Mouse (Mus musculus) gonadal fat pad, adult 2 months (tissue): Measurements from ENCODE around the gene Duox2. TPM values are rescaled to one million over a fixed set of nuclear protein-coding genes. Genes with fewer than 3 reads are reported as not detected.

ENCODE experiments used
- DNase-seq: peaks from one replicate; pipeline ENCODE4 v3.0.0-alpha.2; 2012; ENCODE audit warnings: low read depth
- polyA plus RNA-seq: library from polyadenylated mRNA; depleted of rRNA; stranded (reverse); fragments of >200 nt; gene quantifications from 2 replicates; pipeline ENCODE4 v1.2.3, GENCODE M21; 2012

Duox2 gene
- polyA plus RNA-seq, 1 experiment, result 0.57 TPM

DNA sequence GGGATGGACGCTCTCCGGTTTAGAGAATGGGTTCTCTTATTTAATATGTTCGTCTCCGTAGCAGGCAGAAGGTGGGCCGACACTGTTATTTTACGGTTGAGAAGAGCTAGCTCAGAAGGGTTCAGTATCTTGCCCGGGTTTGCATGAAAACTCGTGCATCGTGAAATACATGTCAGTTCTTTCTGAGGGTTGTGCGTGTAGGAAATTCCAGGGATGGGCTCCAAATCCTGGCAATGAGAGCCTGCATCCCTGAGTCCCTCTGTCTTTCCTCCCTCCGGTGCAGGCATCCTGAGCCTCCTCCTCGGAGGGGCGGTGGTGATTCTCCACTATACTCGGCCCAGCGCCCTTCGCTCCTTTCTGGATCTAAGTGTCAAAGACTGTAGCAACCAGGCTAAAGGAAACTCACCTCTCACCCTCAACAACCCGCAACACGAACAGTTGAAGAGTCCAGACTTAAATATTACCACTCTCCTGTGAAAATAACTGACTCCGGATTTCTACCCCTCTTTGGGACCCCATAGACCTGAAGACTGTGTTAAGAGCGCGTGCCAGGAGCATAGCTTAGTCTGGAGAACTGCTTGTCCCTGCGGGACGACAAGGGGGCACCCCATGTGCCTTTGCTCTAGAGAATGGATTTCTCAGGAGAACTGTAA, 3.8 kb upstream of the Duox2 start:
- DNase-seq, result no peak

DNA sequence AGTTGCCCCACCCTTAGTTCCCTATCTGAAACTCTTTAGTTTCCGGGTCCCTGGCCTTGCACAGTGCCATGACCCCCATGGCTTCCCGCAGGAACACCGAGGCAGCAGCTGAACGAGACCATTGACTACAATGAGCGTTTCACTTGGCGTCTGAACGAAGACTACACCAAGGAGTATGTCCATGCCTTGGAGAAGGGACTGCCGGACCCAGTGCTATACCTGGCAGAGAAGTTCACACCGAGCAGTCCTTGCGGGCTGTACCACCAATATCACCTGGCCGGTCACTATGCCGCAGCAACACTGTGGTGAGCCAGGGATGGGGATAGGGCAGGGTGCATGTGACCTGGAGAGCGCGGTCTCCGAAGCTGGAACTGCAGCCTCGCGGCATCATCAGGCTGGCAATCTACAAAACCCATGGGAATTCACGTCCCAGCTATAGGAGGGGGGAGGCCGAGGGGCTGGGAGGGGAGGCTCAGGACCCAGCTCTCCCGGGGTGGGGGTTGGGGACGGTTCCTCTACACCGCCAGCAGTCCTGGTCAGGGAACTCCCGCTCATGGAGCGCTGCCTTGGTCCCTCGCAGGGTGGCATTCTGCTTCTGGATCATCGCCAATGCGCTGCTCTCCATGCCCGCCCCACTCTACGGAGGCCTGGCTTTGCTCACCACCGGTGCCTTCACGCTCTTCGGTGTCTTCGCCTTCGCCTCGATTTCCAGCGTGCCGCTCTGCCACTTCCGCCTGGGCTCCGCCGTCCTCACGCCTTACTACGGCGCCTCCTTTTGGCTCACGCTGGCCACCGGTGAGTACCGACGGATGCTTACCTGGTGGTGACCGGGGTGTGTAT, 3.1 kb upstream of the Duox2 start:
- no peak for DNase-seq

DNA sequence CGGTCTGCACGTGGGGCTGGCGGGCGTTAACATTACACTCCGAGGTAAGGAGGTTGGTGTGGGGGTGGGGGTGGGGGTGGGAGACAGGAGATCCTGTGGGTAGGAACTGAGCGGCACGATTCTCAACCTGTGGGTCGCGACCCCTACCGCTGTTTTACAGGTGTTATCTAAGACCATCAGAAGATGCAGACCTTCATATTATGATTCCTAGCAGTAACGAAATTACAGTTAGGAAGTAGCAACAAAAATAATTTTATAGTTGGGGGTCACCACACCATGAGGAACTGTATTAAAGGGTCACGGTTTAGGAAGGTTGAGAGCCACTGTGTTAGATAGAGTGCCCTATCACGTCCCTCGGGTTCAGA, 2.4 kb upstream of the Duox2 start:
- DNase-seq, result no peak

DNA sequence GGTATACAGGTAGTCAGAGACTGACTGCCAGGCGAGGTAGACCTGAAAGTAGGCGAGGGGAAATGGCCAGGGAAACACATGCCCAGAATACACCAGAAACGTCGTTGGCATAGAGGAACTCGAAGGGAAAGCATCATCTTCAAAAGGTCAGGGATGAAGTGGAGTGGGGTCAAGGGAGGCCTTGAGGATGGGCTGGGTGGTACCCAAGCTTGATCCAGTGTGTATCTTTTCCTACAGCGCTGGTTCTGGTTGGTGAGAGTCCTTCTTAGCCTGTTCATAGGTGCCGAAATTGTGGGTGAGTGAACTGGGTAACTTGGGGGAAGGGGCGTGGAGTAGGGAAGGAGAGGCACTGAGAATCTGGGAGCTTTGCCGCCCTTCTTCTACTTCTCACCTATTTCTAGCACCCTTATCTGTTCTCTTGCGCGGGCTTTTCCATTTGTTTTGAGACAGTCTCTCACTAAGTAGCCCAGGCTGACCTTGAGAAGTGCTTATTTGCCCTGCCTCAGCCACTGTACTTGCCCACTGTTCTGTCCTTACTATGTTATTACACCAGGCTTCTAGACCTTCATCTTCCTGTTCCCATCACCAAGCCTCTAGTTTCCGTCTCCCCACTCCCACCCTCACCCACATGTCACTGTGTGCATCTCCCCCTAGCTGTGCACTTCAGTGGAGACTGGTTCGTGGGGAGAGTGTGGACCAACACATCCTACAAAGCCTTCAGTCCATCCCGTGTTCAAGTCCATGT, 1.8 kb upstream of the Duox2 start:
- no peak for DNase-seq

DNA sequence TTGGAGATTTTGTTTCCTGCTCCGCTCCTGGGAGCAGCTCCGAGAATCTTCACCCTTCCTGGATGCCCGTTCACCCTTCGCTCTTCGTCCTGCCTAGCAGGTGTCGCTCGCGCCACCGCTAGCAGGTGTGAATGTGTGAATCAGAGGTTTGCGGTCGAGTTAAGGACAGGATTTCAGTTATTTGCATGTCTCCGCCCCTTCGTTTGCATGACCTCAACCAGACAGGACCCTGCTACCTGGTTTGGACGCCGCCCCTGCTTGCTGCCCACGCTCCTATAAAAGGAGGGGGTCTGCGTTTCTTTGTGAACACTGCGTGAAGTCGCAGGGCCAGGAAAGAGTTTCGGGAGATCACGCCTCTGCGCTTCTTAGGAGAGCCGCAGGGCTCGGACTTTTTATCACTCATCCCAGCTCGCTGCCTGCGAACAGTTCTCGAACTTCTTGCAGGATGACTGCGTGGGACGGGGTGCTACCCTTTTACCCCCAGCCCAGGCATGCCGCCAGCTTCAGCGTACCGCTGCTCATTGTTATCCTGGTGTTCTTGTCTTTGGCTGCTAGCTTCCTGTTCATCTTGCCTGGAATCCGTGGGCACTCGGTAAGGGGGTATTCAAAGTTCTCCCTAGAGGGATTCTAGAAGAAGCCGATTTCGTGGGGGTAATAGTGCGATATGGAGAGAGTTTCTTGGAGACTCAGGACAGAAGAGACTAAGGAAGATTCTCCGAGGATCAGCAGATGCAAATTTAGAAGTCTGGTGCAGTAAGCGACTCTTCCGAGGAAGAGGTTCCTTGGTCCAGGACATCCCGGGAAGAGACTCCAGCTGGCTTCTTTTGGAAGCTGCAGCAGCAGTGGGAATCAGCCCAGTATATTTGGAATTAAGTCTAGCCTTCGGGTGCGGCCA, 594 bp upstream of the Duox2 start, which contains the start of gene Duoxa2:
TSS of gene Duoxa2 (plus strand) at position 305 of the 895 bp plus-strand sequence.
- DNase-seq, result no peak

DNA sequence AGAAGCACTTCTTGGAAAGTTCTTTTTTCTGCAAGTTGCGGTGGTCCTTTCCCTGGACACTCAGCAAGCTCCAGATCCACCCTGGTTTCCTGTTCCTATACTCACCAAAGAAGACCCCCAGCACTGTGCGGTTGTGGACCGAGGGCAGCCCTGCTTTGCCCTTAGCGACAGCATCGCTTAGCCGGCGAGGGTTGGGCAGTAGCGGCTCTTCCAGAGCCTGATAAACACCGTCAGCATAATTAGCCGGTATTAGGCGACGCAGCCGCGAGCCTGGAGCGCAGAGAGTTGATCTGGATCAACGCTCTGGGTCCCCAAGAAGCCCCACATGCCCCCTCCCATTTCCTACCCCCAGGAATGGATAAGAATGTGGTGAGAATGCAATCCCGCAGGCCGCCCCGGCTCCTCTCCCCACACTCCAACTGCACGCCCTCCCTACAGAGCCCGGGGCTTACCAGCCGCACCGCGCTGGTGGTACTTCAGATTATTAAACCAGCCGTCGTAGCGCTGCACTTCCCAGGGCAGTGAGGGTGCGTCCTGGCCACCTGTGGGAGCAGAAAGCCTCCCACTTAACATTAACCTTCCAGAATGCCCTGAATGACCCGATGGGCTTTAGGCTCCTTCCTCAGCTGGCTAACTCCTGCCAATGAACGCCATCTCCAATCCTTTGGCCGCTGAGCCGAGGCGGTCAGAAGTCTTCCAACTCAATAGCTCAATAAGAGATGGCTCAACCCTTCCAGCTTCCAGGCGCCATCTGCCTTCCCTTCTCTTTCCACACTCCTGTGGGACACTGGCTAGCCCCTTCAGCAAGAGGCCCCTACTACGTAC, 766 bp downstream of the Duox2 start:
- no peak for DNase-seq

DNA sequence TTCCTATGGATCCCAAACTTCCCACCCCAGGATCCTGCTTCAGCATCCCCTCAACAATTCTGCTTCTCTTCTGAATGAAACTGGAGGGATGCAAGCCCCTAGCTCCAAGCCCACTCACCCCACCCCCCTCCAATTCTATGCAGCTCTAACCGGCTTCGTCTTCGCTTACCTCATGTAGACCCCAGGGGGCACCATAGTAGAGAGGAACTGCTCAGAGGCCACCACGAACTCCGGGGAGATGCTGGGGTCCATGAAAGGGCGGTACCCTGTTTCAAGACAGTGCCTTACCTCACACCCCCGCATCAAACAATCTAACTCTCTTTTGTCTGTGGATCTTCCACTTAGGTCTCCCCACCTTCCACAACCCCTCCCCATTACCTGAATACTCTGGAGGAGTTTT, 3.3 kb downstream of the Duox2 start:
- DNase-seq, result no peak

DNA sequence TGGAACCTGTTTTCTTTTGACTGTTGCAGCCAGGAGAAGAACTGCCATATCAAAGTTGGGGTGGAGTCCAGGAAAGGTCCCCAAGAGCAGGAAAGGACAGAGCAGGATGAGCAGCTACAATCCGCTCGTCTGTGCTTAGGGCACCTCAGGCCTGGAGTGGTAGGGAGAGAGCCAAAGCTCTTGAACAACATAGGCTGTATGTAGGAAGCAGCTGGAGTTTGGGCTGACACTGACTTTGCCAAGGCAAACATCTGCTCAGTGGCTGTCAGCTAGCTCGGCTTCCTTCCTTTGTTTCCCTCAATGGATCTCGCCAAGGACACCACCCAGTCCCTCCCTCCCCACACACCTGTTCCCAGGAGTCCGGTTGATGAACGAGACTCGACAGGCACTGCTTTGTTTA, 12.1 kb downstream of the Duox2 start:
- DNase-seq, result no peak

DNA sequence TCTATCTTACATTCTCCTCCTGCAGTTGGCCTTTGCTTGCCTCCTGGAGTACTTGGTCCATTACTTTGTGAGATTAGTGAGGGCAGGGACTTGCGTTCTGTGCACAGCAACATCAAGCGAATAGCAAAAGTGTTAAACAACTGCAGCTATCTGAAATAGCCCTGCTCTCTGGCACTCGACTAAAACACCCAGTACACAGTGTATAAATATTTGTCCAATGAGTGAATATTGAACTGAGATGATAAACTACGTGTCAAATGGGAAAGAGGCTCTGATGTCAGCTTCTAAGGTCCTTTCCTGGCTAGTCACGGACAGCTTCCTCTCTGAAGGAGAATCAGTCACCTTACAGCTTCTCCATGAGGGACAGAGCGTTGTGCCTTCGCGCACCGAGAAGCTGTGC, 14.2 kb downstream of the Duox2 start:
- no peak for DNase-seq

DNA sequence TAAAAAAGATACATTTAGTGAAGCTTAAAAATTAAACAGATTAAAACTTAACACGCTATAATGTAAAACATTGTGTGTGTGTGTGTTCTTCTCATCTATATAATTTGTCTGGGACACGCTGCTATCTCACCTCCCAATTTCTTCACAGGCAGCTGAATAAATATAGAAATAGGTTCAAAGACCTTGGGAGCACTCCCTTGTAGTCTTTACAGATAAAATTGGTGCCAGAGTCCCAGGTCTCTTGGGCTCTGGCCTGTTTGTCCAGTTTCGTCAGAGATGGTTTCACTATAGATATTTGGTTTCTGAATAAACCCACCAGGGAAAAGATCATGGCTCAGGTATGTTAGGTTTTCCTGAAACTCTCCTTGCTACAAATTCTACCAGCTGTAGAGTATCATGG, 19.5 kb downstream of the Duox2 start:
- DNase-seq, result no peak

DNA sequence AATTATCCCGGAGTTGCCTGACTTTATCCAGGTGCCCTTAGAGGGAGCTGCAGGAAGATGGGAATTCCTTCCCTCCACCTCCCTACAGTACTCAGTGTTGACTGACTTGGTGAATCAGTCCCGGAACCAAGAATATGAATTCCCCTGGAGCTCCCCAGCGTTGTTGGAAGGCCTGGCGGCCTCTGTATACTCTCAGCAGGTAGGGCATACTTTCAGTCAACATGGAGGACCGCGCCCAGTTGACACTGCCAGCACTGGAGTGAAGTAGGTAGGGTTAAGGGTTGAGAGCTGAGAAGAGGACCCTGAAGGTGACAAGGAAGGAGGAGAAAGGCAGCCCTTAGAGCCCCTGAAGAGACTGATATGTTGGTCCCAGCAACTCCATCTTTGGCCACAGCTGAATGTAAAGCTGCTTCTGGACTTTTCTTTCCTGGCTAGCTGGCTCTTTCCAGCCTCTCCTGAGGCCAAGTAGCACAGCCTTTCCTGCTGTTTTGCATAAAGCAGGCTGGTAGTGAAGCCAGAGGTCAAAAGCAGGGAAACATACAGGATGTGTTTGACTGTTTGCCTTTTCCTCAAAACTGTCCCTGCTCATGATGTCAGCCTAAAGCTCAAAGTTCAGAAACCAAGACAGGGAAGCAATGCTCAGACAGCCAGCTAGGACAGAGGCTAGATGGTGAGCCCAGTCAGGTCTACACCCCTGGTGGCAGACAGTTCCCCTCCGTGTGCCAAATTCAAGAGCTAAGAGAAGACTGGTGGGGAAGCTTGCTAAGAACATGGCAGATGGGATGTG, 31.6 kb downstream of the Duox2 start:
- DNase-seq, result no peak

DNA sequence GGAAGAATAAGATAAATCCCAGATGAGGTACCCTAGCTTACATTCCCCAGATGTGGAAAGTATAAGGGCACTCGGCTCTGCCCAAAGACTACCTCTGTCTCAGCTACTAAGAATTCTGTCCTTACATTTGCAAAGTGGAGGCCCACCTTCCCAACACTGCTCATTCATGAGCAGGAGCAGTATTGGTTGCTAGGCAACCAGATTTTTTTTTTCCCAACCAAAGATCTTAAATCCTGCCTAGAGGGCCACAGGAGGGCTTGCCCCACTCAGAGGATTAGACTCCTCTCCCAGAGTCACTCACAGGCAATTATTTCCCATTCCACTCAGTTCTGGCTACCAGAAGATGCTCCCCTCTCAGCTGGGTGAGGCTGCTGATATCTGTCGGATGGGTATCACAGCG, 33.6 kb downstream of the Duox2 start:
- DNase-seq, result no peak

DNA sequence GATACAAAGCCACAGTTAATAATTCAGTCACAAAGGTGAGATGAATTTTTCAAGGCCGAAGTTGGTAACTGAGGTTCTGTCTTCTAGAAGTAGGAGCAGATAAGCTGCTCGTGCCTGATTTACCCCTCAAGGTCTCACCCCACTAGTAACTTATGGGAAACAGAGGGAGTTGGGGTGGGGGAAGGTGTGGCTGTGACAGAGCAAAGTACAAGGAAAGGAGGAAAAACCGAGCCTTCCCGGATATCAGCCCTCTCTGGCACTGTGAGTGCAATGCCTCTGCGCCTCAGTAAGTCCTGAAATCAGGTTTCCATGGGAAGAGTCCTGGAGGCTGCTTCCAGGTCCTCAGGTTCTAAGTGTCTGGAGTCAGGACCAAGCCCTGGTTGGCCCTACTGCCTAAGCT, 37.5 kb downstream of the Duox2 start:
- no peak for DNase-seq

DNA sequence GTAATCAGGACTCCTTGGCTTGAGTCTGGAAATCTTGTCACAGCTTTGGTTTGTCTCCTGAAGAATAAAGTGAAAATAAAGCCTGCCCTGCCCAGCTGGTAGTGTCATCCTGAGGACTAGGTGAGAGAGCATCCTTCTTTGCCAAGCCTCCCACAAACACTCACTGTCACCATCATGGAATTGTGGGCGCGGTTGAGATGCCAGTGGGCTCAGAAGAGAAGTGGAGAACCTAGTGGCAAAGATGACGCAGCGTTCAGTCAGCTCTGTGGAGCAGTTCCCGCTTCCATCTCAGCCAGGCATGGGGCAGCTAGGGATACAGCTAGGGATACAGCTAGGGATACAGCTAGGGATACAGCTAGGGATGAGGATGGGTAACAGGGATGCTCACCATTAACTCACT, 42.3 kb downstream of the Duox2 start:
- DNase-seq, result no peak

DNA sequence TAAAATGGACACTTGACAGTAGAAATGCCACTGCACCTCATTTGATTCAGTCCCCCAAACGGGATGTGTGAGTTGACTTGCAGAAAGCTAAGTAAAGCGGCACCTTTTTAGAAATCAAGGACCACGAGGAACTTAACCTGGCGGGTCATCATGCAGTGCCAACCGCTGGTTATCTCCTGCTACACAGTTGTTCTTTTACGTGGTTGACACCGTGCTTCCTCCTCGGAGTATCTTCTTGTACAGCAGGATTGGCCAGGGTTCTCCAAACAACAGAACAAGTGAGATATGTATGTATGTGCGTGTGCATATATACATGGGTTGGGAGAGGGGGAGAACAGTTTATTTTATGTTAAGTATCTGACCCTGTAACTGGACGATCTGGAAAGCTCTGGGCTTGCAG, 50.5 kb downstream of the Duox2 start:
- no peak for DNase-seq

DNA sequence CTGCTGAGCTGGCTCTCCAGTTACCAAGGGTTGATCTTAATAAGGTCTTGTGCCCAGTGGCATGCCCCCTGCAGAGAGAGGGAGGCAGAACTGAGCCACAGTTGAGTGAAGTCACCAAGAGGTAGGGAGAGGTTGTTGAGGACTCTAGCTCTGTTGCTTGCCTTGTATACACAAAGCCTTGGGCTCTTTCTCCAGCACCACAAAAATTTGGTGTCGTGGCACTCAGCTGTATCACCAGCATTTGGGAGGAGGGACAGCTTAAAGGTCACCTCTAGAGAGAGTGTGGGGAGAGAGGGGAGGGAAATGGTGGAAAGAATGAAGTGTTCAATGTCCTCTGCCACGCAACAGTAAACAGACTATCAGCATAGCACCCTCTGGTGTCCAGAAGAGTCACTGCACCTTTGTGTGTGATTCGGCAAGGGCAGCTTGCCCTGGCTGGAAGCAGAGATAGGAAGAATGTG, 54.5 kb downstream of the Duox2 start:
- DNase-seq, result no peak

DNA sequence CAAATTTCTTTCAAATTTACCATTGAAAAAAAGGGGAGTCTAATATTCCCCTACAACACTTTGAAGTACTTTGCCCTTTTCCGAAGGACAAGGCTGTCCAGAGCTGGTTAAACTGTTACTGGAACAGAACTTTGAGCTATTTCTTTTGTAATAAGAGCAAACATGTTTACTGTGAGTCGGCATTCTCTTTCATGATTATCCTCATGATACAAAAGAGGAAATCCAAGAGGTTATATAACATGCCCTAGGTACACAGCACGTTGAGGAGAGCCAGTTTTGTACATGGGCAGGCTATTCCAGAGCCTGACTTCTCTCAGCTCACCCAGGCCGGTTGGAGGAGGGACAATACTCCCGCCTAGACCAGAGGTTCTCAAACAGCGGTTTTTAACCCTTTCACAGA, 56.3 kb downstream of the Duox2 start:
- DNase-seq, result no peak

DNA sequence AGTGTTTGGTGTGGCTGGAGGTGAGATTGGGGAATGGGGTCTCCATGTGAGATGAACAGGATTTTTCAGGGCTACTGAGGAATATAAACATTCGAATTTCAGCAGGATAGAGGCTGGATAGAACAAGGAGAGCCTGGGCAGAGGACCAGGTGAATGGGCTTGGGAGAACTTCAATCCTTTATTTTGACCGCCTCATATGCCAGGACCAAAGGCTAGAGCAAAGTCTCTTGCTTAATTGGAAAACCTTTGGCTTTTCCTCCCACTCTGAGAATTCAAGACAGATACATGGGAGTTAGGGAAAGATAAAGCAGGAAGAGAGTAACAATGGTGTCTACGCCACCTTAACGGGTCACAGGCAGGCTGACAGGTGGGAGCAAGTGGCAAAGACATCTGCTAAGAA, 57.0 kb downstream of the Duox2 start:
- no peak for DNase-seq

DNA sequence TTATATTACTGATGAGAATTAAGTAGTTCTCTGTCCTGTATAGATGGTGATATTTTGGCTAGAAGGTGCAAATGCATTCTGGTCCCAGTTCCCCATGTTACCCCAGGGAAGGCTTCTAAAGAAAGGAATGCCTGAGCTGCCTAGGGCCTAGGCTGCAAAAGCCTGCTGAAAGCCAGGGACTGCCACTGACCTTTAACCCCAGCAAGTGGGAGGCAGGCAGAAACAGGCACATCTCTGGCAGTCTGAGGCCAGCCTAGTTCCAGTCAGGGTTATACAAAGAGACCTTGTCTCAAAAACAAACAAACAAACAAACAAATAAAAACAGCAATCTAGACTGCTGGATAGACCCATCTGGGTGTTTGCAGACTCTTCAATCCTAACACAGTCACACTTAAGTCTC, 57.5 kb downstream of the Duox2 start:
- DNase-seq, result no peak

DNA sequence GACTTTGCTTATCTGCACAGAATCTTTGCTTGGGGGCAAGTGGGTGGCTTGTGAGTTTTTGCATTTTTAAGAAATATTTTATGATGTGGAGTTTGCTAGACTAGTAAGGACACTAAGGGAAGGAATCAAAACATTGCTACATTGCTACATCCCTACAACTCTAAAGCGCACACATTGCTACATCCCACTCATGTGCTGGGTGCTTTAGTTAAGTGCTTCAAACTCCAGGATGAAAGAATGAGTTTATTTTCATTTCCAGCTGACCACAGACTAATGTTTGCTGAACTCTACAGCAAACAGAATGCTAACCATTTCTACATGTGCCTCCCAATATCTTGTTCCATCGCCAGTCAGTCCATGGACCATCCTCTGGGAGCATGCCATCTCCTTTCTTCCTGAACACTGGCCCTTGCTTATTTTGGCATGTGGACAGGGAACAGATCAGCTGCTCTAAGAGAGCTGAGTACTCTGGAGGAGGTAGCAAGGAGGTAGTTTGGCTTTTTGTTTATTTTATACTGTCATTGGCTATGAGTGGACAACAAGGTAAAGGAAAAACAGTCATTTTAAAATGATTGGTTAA, 60.3 kb downstream of the Duox2 start:
- no peak for DNase-seq
